Comparison of ENCODE assay signal across 9 mouse cellular contexts in genomic region chr9:55332949-55333348, GRCm38 (mm10). TPM values are rescaled to one million over a fixed set of nuclear protein-coding genes. Genes with fewer than 3 reads are reported as not detected.
DNase-seq lines count a peak whose midpoint lies in the region; ATAC-seq and TF ChIP-seq lines count a peak whose summit lies in the region.
"Had no signal": no experiment of that assay in that cellular context is flagged by ENCODE, and none has a peak within 500 bp of the region (broad histone marks: within the 10 kb centered on the region; RNA-seq: fewer than 3 reads in every experiment).

No protein-coding gene starts in this region.

- no peaks in the 10 kb centered on the region for H3K9me3 ChIP-seq in hindbrain, embryonic 11.5 days (ENCODE audit: control insufficient read depth, low read length)
- H3K9me3 ChIP-seq in hindbrain, embryonic 10.5 days, result 0 out of 2 replicates have a peak, but pooled peaks cover 4% of the 10 kb centered on the region
- no peaks in the 10 kb centered on the region for H3K9me3 ChIP-seq in embryonic facial prominence, embryonic 14.5 days (ENCODE audit: control insufficient read depth, low read length)
- H3K9me3 ChIP-seq in intestine, postnatal 0 days (ENCODE audit: control insufficient read depth), result no peaks in the 10 kb centered on the region

- ATAC-seq in hindbrain, embryonic 11.5 days (ENCODE audit: low FRiP score), result no peak
- ATAC-seq in embryonic facial prominence, embryonic 14.5 days (ENCODE audit: low read depth), result 0 out of 2 replicates have a peak, but pooled peaks have one; percentile 50
- no peak for ATAC-seq in intestine, postnatal 0 days

- H3K36me3 ChIP-seq in hindbrain, embryonic 11.5 days (ENCODE audit: control insufficient read depth, insufficient read depth, low read length), result no peaks in the 10 kb centered on the region
- 0 out of 2 replicates have a peak, but pooled peaks cover 2% of the 10 kb centered on the region for H3K36me3 ChIP-seq in hindbrain, embryonic 10.5 days
- H3K36me3 ChIP-seq in embryonic facial prominence, embryonic 14.5 days (ENCODE audit: control insufficient read depth, insufficient read depth, low read length), result no peaks in the 10 kb centered on the region
- H3K36me3 ChIP-seq in intestine, postnatal 0 days (ENCODE audit: control insufficient read depth, insufficient read depth), result no peaks in the 10 kb centered on the region
- H3K36me3 ChIP-seq: limb, embryonic 12.5 days had no signal

- no peaks in the 10 kb centered on the region for H3K4me1 ChIP-seq in hindbrain, embryonic 11.5 days (replicated peaks; ENCODE audit: control insufficient read depth, insufficient read depth, low read length)
- H3K4me1 ChIP-seq in hindbrain, embryonic 10.5 days (replicated peaks), result peaks cover 17% of the 10 kb centered on the region
- peaks cover 9% of the 10 kb centered on the region; the same call in 1 of the 2 replicates for H3K4me1 ChIP-seq in embryonic facial prominence, embryonic 14.5 days (ENCODE audit: control insufficient read depth, insufficient read depth, low read length)
- H3K4me1 ChIP-seq in intestine, postnatal 0 days (replicated peaks; ENCODE audit: control insufficient read depth, insufficient read depth, low read length), result no peaks in the 10 kb centered on the region

- intact Hi-C loops in gastrocnemius, postnatal 36 days (cut with DNase I), result no loop called here

- TF ChIP-seq CTCF in intestine, postnatal 0 days (IDR thresholded peaks at IDR 0.05; ENCODE audit: low read depth), result no peak

- peaks cover 2% of the 10 kb centered on the region; the same call in 1 of the 2 replicates for H3K27me3 ChIP-seq in hindbrain, embryonic 11.5 days (ENCODE audit: control insufficient read depth, insufficient read depth, low read length)
- peaks cover 36% of the 10 kb centered on the region for H3K27me3 ChIP-seq in hindbrain, embryonic 10.5 days (ENCODE audit: insufficient read depth, poor library complexity, severe bottlenecking)
- peaks cover 22% of the 10 kb centered on the region for H3K27me3 ChIP-seq in embryonic facial prominence, embryonic 14.5 days (replicated peaks; ENCODE audit: control insufficient read depth, insufficient read depth, low read length)
- H3K27me3 ChIP-seq in intestine, postnatal 0 days (replicated peaks; ENCODE audit: control insufficient read depth, insufficient read depth, low read length), result no peaks in the 10 kb centered on the region; the same call in 1 of the 2 replicates

- no peak overlapping the region for H3K4me3 ChIP-seq in hindbrain, embryonic 11.5 days (ENCODE audit: low read depth, low read length)
- H3K4me3 ChIP-seq in hindbrain, embryonic 10.5 days, result no peak overlapping the region
- H3K4me3 ChIP-seq in embryonic facial prominence, embryonic 14.5 days (ENCODE audit: low read depth, low read length), result no peak overlapping the region
- H3K4me3 ChIP-seq in intestine, postnatal 0 days (ENCODE audit: low read depth, low read length), result no peak overlapping the region
- H3K4me3 ChIP-seq: limb, embryonic 12.5 days had no signal

- H3K4me2 ChIP-seq in hindbrain, embryonic 11.5 days (replicated peaks; ENCODE audit: low read depth, low read length), result no peak overlapping the region
- no peak overlapping the region for H3K4me2 ChIP-seq in embryonic facial prominence, embryonic 14.5 days (ENCODE audit: low read depth, low read length)
- no peak overlapping the region for H3K4me2 ChIP-seq in intestine, postnatal 0 days (replicated peaks; ENCODE audit: low read depth)
- H3K4me2 ChIP-seq: limb, embryonic 12.5 days had no signal

- no peak overlapping the region for H3K27ac ChIP-seq in hindbrain, embryonic 11.5 days (ENCODE audit: low read depth, low read length)
- H3K27ac ChIP-seq in hindbrain, embryonic 10.5 days, result no peak overlapping the region
- no peak overlapping the region for H3K27ac ChIP-seq in embryonic facial prominence, embryonic 14.5 days (replicated peaks; ENCODE audit: low read depth, low read length)
- H3K27ac ChIP-seq in intestine, postnatal 0 days (ENCODE audit: low read depth, low read length), result no peak overlapping the region
- H3K27ac ChIP-seq: limb, embryonic 12.5 days had no signal

- H3K9ac ChIP-seq in hindbrain, embryonic 11.5 days (ENCODE audit: low read depth, low read length), result no peak overlapping the region
- no peak overlapping the region for H3K9ac ChIP-seq in embryonic facial prominence, embryonic 14.5 days (ENCODE audit: low read depth, low read length)
- no peak overlapping the region for H3K9ac ChIP-seq in intestine, postnatal 0 days (ENCODE audit: low read depth, low read length)
- H3K9ac ChIP-seq: limb, embryonic 12.5 days had no signal

- DNase-seq in hindbrain, embryonic 11.5 days (ENCODE audit: low spot score), result peak; percentile 28
- DNase-seq in hindbrain, embryonic 10.5 days (ENCODE audit: low spot score), result no peak
- DNase-seq in adrenal gland, postnatal 14 days, result peak; percentile 80
- DNase-seq in embryonic facial prominence, embryonic 14.5 days (ENCODE audit: low spot score), result peak; percentile 33
- peak; percentile 20 to 51 for DNase-seq in kidney, postnatal 25 days
- peak; percentile 69 for DNase-seq in retina, postnatal 1 day
- DNase-seq in gastrocnemius, postnatal 36 days, result no peak

- 36% methylated on average over 7 of the region's 7 CpGs for WGBS in hindbrain, embryonic 11.5 days
- WGBS in hindbrain, embryonic 10.5 days, result 36% methylated on average over 7 of the region's 7 CpGs
- WGBS in embryonic facial prominence, embryonic 14.5 days, result 28% methylated on average over 7 of the region's 7 CpGs
- 40% methylated on average over 7 of the region's 7 CpGs for WGBS in intestine, postnatal 0 days

RNA-seq across cellular contexts. Expression of gene Tmem266, which starts 6.2 kb away (rescaled TPM):
- polyA plus RNA-seq in hindbrain, embryonic 11.5 days (2014; fragmentation: Nextera tagmentation; extraction: Ambion mirVana), result 0.66 and 0.85 TPM in 2 replicates
- 0.46 and 1.2 TPM in 2 replicates for polyA plus RNA-seq in hindbrain, embryonic 10.5 days (2016; fragmentation: Nextera tagmentation; extraction: Ambion mirVana)
- total RNA-seq in adrenal gland, postnatal 14 days (2021), result 0.93 and 1.3 TPM in 2 replicates
- polyA plus RNA-seq in embryonic facial prominence, embryonic 14.5 days (2014; fragmentation: Nextera tagmentation; extraction: Ambion mirVana), result 0.22 and 0.38 TPM in 2 replicates
- 0.16 and 0.21 TPM in 2 replicates for polyA plus RNA-seq in intestine, postnatal 0 days (2015; fragmentation: Nextera tagmentation; extraction: Ambion mirVana)
- total RNA-seq in gastrocnemius, postnatal 36 days (2021), result 1 to 10 TPM; 1.2 to 1.7 TPM

RNA-seq across cellular contexts. Expression of gene Nrg4, which starts 6.3 kb away (rescaled TPM):
- 1.3 and 1.8 TPM in 2 replicates for polyA plus RNA-seq in hindbrain, embryonic 11.5 days (2014; fragmentation: Nextera tagmentation; extraction: Ambion mirVana)
- 0.64 and 1.0 TPM in 2 replicates for polyA plus RNA-seq in hindbrain, embryonic 10.5 days (2016; fragmentation: Nextera tagmentation; extraction: Ambion mirVana)
- total RNA-seq in adrenal gland, postnatal 14 days (2021), result 56.9 and 65.7 TPM in 2 replicates
- polyA plus RNA-seq in embryonic facial prominence, embryonic 14.5 days (2014; fragmentation: Nextera tagmentation; extraction: Ambion mirVana), result 1.0 and 1.2 TPM in 2 replicates
- polyA plus RNA-seq in intestine, postnatal 0 days (2015; fragmentation: Nextera tagmentation; extraction: Ambion mirVana), result 4.5 and 4.9 TPM in 2 replicates
- total RNA-seq in gastrocnemius, postnatal 36 days (2021), result under 1 TPM; 0.51 to 0.67 TPM

Comparison
In these comparisons a context has a peak if more than half of its experiments do, and no peak if none do; other contexts are left out.
1. DNase-seq: peak in hindbrain, embryonic 11.5 days (single experiment), adrenal gland, postnatal 14 days (single experiment), embryonic facial prominence, embryonic 14.5 days (single experiment), kidney, postnatal 25 days (2 of 2) and retina, postnatal 1 day (single experiment); none in hindbrain, embryonic 10.5 days (single experiment) and gastrocnemius, postnatal 36 days (0 of 2).